ENCODE assay signal across 7 mouse cellular contexts in the genomic region with DNA sequence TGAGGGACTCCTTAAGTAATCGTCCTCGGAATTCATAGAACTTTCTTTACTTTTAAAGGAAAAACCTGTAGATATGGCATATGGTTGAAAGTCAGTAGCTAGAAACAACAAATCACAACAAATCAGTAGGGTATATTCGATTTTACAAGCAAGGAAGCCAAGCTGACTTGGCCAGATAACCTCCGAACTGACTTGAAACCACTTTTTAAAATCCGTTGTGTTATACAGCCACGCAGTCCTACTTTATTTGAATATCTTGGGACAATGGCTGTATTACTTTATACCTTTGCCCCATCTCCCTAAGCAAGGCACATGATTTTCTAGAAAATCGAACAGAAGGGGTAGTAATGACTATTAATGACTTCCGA. TPM values are rescaled to one million over a fixed set of nuclear protein-coding genes. Genes with fewer than 3 reads are reported as not detected.
A peak's percentile ranks its signal among the peaks of the same experiment; 100 is the strongest.
DNase-seq lines count a peak whose midpoint lies in the region; ATAC-seq and TF ChIP-seq lines count a peak whose summit lies in the region.

No protein-coding gene starts in this region.

- no peak for ATAC-seq in lung, embryonic 14.5 days (ENCODE audit: insufficient read depth)
- ATAC-seq in forebrain, embryonic 13.5 days, result no peak
- ATAC-seq in limb, embryonic 11.5 days (ENCODE audit: insufficient number of reproducible peaks, low FRiP score, low TSS enrichment, low read depth), result no peak
- ATAC-seq in neural tube, embryonic 15.5 days (ENCODE audit: low FRiP score), result no peak

- no peaks in the 10 kb centered on the region for H3K27me3 ChIP-seq in lung, embryonic 14.5 days (ENCODE audit: insufficient read depth, low read length)
- peaks cover 8% of the 10 kb centered on the region; the same call in 1 of the 2 replicates for H3K27me3 ChIP-seq in forebrain, embryonic 13.5 days
- no peaks in the 10 kb centered on the region for H3K27me3 ChIP-seq in limb, embryonic 11.5 days (ENCODE audit: control insufficient read depth, insufficient read depth, low read length)
- H3K27me3 ChIP-seq in neural tube, embryonic 15.5 days (replicated peaks), result no peaks in the 10 kb centered on the region

- no peak overlapping the region for H3K27ac ChIP-seq in lung, embryonic 14.5 days (ENCODE audit: low read depth)
- no peak overlapping the region for H3K27ac ChIP-seq in forebrain, embryonic 13.5 days
- no peak overlapping the region for H3K27ac ChIP-seq in limb, embryonic 11.5 days (replicated peaks; ENCODE audit: low read depth, low read length)
- H3K27ac ChIP-seq in neural tube, embryonic 15.5 days (replicated peaks), result no peak overlapping the region

- no peak for DNase-seq in lung, embryonic 14.5 days
- no peak for DNase-seq in lung, postnatal 36 days
- DNase-seq in limb, embryonic 11.5 days (ENCODE audit: low spot score), result no peak
- DNase-seq in MN1 (ENCODE audit: low spot score), result no peak
- DNase-seq in thymus, postnatal 14 days, result no peak

- no peaks in the 10 kb centered on the region for H3K9me3 ChIP-seq in lung, embryonic 14.5 days (ENCODE audit: low read depth, low read length)
- H3K9me3 ChIP-seq in forebrain, embryonic 13.5 days (replicated peaks), result no peaks in the 10 kb centered on the region
- H3K9me3 ChIP-seq in limb, embryonic 11.5 days (ENCODE audit: control insufficient read depth, low read length), result no peaks in the 10 kb centered on the region
- no peaks in the 10 kb centered on the region for H3K9me3 ChIP-seq in neural tube, embryonic 15.5 days (replicated peaks)

- peak overlapping the region; percentile 70 for H3K4me2 ChIP-seq in lung, embryonic 14.5 days
- H3K4me2 ChIP-seq in forebrain, embryonic 13.5 days, result no peak overlapping the region
- no peak overlapping the region for H3K4me2 ChIP-seq in limb, embryonic 11.5 days (ENCODE audit: low read depth, severe bottlenecking)
- peak overlapping the region; percentile 68 for H3K4me2 ChIP-seq in neural tube, embryonic 15.5 days

- H3K9ac ChIP-seq in lung, embryonic 14.5 days, result no peak overlapping the region
- H3K9ac ChIP-seq in forebrain, embryonic 13.5 days, result no peak overlapping the region
- H3K9ac ChIP-seq in limb, embryonic 11.5 days (ENCODE audit: low read length), result no peak overlapping the region
- no peak overlapping the region for H3K9ac ChIP-seq in neural tube, embryonic 15.5 days (replicated peaks)

- TF ChIP-seq CTCF in lung, embryonic 14.5 days (IDR thresholded peaks at IDR 0.05; ENCODE audit: low read depth), result no peak

- 45% methylated on average over 8 of the region's 8 CpGs for WGBS in lung, embryonic 14.5 days
- 46% methylated on average over 8 of the region's 8 CpGs for WGBS in forebrain, embryonic 13.5 days
- 49% methylated on average over 8 of the region's 8 CpGs for WGBS in limb, embryonic 11.5 days
- 53% methylated on average over 8 of the region's 8 CpGs for WGBS in neural tube, embryonic 15.5 days

- 0 out of 2 replicates have a peak overlapping the region, but pooled peaks have one; percentile 78 for H3K4me3 ChIP-seq in lung, embryonic 14.5 days (ENCODE audit: low read depth, low read length)
- peak overlapping the region; percentile 85 for H3K4me3 ChIP-seq in forebrain, embryonic 13.5 days
- H3K4me3 ChIP-seq in limb, embryonic 11.5 days (ENCODE audit: low read depth, low read length), result peak overlapping the region; percentile 82
- peak overlapping the region; percentile 65 for H3K4me3 ChIP-seq in neural tube, embryonic 15.5 days (replicated peaks)

- peaks cover 4% of the 10 kb centered on the region; the same call in 1 of the 2 replicates for H3K4me1 ChIP-seq in lung, embryonic 14.5 days (ENCODE audit: insufficient read depth)
- peaks cover 21% of the 10 kb centered on the region for H3K4me1 ChIP-seq in forebrain, embryonic 13.5 days
- H3K4me1 ChIP-seq in limb, embryonic 11.5 days (ENCODE audit: control insufficient read depth, insufficient read depth, low read length), result peaks cover 3% of the 10 kb centered on the region; the same call in 1 of the 2 replicates
- peaks cover 30% of the 10 kb centered on the region for H3K4me1 ChIP-seq in neural tube, embryonic 15.5 days

- H3K36me3 ChIP-seq in lung, embryonic 14.5 days (ENCODE audit: insufficient read depth), result peaks cover 29% of the 10 kb centered on the region
- peaks cover 28% of the 10 kb centered on the region for H3K36me3 ChIP-seq in forebrain, embryonic 13.5 days (ENCODE audit: poor library complexity, severe bottlenecking)
- peaks cover 6% of the 10 kb centered on the region for H3K36me3 ChIP-seq in limb, embryonic 11.5 days (ENCODE audit: control insufficient read depth, insufficient read depth, low read length)
- H3K36me3 ChIP-seq in neural tube, embryonic 15.5 days, result peaks cover 28% of the 10 kb centered on the region

RNA-seq across cellular contexts. Expression of a gene that starts 0.4 kb away (rescaled TPM):
- polyA plus RNA-seq in lung, embryonic 14.5 days (2014; fragmentation: Nextera tagmentation; extraction: Ambion mirVana), result 73.9 and 82.0 TPM in 2 replicates
- polyA plus RNA-seq in forebrain, embryonic 13.5 days (2015; fragmentation: Nextera tagmentation; extraction: Ambion mirVana), result 75.1 and 75.6 TPM in 2 replicates
- polyA plus RNA-seq in limb, embryonic 11.5 days (2014; fragmentation: Nextera tagmentation; extraction: Ambion mirVana), result 94.9 and 103 TPM in 2 replicates
- polyA plus RNA-seq in neural tube, embryonic 15.5 days (2015; fragmentation: Nextera tagmentation; extraction: Ambion mirVana), result 64.2 and 73.6 TPM in 2 replicates

RNA-seq across cellular contexts. Expression of a gene that starts 11.0 kb away (rescaled TPM):
- polyA plus RNA-seq in lung, embryonic 14.5 days (2014; fragmentation: Nextera tagmentation; extraction: Ambion mirVana), result 47.7 and 48.2 TPM in 2 replicates
- 40.8 and 46.5 TPM in 2 replicates for polyA plus RNA-seq in forebrain, embryonic 13.5 days (2015; fragmentation: Nextera tagmentation; extraction: Ambion mirVana)
- 165 and 176 TPM in 2 replicates for polyA plus RNA-seq in limb, embryonic 11.5 days (2014; fragmentation: Nextera tagmentation; extraction: Ambion mirVana)
- polyA plus RNA-seq in neural tube, embryonic 15.5 days (2015; fragmentation: Nextera tagmentation; extraction: Ambion mirVana), result 36.4 and 39.5 TPM in 2 replicates

RNA-seq across cellular contexts. Expression of a gene that starts 22.2 kb away (rescaled TPM):
- polyA plus RNA-seq in lung, embryonic 14.5 days (2014; fragmentation: Nextera tagmentation; extraction: Ambion mirVana), result 10.9 TPM in 2 replicates
- 4.1 and 4.5 TPM in 2 replicates for polyA plus RNA-seq in forebrain, embryonic 13.5 days (2015; fragmentation: Nextera tagmentation; extraction: Ambion mirVana)
- 19.5 and 21.5 TPM in 2 replicates for polyA plus RNA-seq in limb, embryonic 11.5 days (2014; fragmentation: Nextera tagmentation; extraction: Ambion mirVana)
- 7.8 and 32.7 TPM in 2 replicates for polyA plus RNA-seq in neural tube, embryonic 15.5 days (2015; fragmentation: Nextera tagmentation; extraction: Ambion mirVana)

Comparison
In these comparisons a context has a peak if more than half of its experiments do, and no peak if none do; other contexts are left out.
1. H3K4me2 ChIP-seq: peak in lung, embryonic 14.5 days (single experiment) and neural tube, embryonic 15.5 days (single experiment); none in forebrain, embryonic 13.5 days (single experiment) and limb, embryonic 11.5 days (single experiment).
2. Peak in every context shown above with its lines, with median percentiles within 50 percentile points of each other: H3K4me3 ChIP-seq.